Mouse (Mus musculus): ENCODE results near the gene Rpl36.

The Rpl36 gene

GRCm38 (mm10) chr17:56647546-56647945, 34.3 kb downstream of the Rpl36 start:
- DNase-seq (ENCODE audit: low spot score in 2 of 2), result no peak

- no peak for DNase-seq (ENCODE audit: low spot score in 2 of 2)
Measured at GRCm38 (mm10) chr17:56651801-56652200, 38.6 kb downstream of the Rpl36 start.

- DNase-seq (ENCODE audit: low spot score in 2 of 2), result no peak
Measured at GRCm38 (mm10) chr17:56654771-56655170, 41.6 kb downstream of the Rpl36 start.

- no peak for DNase-seq (ENCODE audit: low spot score in 2 of 2)
Measured at GRCm38 (mm10) chr17:56655311-56655710, 42.1 kb downstream of the Rpl36 start.

GRCm38 (mm10) chr17:56656171-56656570, 43.0 kb downstream of the Rpl36 start:
- DNase-seq (ENCODE audit: low spot score in 2 of 2), result no peak

- no peak for DNase-seq (ENCODE audit: low spot score in 2 of 2)
Measured at GRCm38 (mm10) chr17:56663659-56664058, 50.4 kb downstream of the Rpl36 start.

Measured in cerebellum, postnatal 4 days (tissue).